Comparison of ENCODE assay signal across 13 mouse cellular contexts in the genomic region with DNA sequence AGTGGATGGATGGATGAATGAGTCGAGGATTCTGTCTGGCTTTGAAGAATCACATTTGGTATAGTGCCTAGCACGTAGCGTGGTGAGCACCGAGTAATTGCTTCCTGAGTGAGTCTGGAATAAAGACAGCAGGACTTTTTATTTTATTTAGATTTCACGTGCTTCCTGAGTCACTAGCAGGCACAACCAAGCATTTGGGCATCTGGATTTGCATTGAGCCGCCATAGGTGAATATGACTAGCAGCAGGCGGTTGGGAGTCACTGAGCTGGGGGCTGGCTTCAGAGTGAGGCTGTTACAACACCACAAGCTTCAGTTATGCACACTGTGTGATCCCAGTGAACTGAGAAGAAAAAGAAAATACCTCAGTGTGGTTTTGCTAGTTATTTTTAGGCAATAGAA. TPM values are rescaled to one million over a fixed set of nuclear protein-coding genes. Genes with fewer than 3 reads are reported as not detected.
DNase-seq lines count a peak whose midpoint lies in the region; ATAC-seq lines count a peak whose summit lies in the region.
"Had no signal": no experiment of that assay in that cellular context is flagged by ENCODE, and none has a peak within 500 bp of the region (broad histone marks: within the 10 kb centered on the region; RNA-seq: fewer than 3 reads in every experiment).

No protein-coding gene starts in this region.

- H3K27me3 ChIP-seq in hindbrain, embryonic 12.5 days: no peaks in the 10 kb centered on the region
- no peaks in the 10 kb centered on the region for H3K27me3 ChIP-seq in hindbrain, embryonic 14.5 days (ENCODE audit: control insufficient read depth, insufficient read depth, low read length)
- no peaks in the 10 kb centered on the region for H3K27me3 ChIP-seq in embryonic facial prominence, embryonic 12.5 days
- H3K27me3 ChIP-seq: CH12.LX had no signal

- H3K4me1 ChIP-seq in hindbrain, embryonic 12.5 days: peaks cover 13% of the 10 kb centered on the region; the same call in 1 of the 2 replicates
- H3K4me1 ChIP-seq in hindbrain, embryonic 14.5 days (replicated peaks; ENCODE audit: control insufficient read depth, insufficient read depth, low read length): no peaks in the 10 kb centered on the region
- H3K4me1 ChIP-seq in embryonic facial prominence, embryonic 12.5 days: peaks cover 23% of the 10 kb centered on the region

- no peak overlapping the region for H3K4me2 ChIP-seq in hindbrain, embryonic 12.5 days (replicated peaks)
- no peak overlapping the region for H3K4me2 ChIP-seq in hindbrain, embryonic 14.5 days (replicated peaks)
- no peak overlapping the region for H3K4me2 ChIP-seq in embryonic facial prominence, embryonic 12.5 days (replicated peaks)

- WGBS in hindbrain, embryonic 12.5 days: 68% methylated on average over 7 of the region's 7 CpGs
- WGBS in hindbrain, embryonic 14.5 days: 65% methylated on average over 7 of the region's 7 CpGs
- 38% methylated on average over 7 of the region's 7 CpGs for WGBS in embryonic facial prominence, embryonic 12.5 days

- no peak for DNase-seq in hindbrain, embryonic 14.5 days (ENCODE audit: low spot score)
- peak; percentile 34 for DNase-seq in thymus, postnatal 0 days (ENCODE audit: low spot score)
- DNase-seq in thymus, postnatal 36 days: no peak
- no peak for DNase-seq in retina, postnatal 1 day
- no peak for DNase-seq in urinary bladder, adult 18-20 months (ENCODE audit: low spot score in 2 of 2)
- DNase-seq: adrenal gland, postnatal 25 days; gastrocnemius, postnatal 25 days had no signal

- 0 out of 2 replicates have a peak overlapping the region, but pooled peaks have one; percentile 28 for H3K9ac ChIP-seq in hindbrain, embryonic 12.5 days
- H3K9ac ChIP-seq in hindbrain, embryonic 14.5 days: no peak overlapping the region
- H3K9ac ChIP-seq in embryonic facial prominence, embryonic 12.5 days: no peak overlapping the region

- no peaks in the 10 kb centered on the region for H3K36me3 ChIP-seq in hindbrain, embryonic 12.5 days
- H3K36me3 ChIP-seq in hindbrain, embryonic 14.5 days (replicated peaks; ENCODE audit: control insufficient read depth, insufficient read depth): no peaks in the 10 kb centered on the region
- no peaks in the 10 kb centered on the region for H3K36me3 ChIP-seq in embryonic facial prominence, embryonic 12.5 days

- no peaks in the 10 kb centered on the region for H3K9me3 ChIP-seq in hindbrain, embryonic 12.5 days (replicated peaks)
- H3K9me3 ChIP-seq in hindbrain, embryonic 14.5 days (ENCODE audit: control insufficient read depth, low read length): no peaks in the 10 kb centered on the region
- no peaks in the 10 kb centered on the region for H3K9me3 ChIP-seq in embryonic facial prominence, embryonic 12.5 days

- H3K27ac ChIP-seq in hindbrain, embryonic 12.5 days: no peak overlapping the region
- H3K27ac ChIP-seq in hindbrain, embryonic 14.5 days: no peak overlapping the region
- H3K27ac ChIP-seq in embryonic facial prominence, embryonic 12.5 days: 0 out of 2 replicates have a peak overlapping the region, but pooled peaks have one; percentile 8

- no peak overlapping the region for H3K4me3 ChIP-seq in hindbrain, embryonic 12.5 days
- no peak overlapping the region for H3K4me3 ChIP-seq in hindbrain, embryonic 14.5 days (replicated peaks; ENCODE audit: low read length)
- no peak overlapping the region for H3K4me3 ChIP-seq in embryonic facial prominence, embryonic 12.5 days
- H3K4me3 ChIP-seq: erythroblast, embryonic 14.5 days had no signal

- no peak for ATAC-seq in hindbrain, embryonic 12.5 days (ENCODE audit: low FRiP score)
- no peak for ATAC-seq in hindbrain, embryonic 14.5 days (ENCODE audit: low FRiP score)
- ATAC-seq in embryonic facial prominence, embryonic 12.5 days (ENCODE audit: insufficient number of reproducible peaks, insufficient read depth, low FRiP score, low TSS enrichment): no peak

RNA-seq across cellular contexts. Expression of a gene that starts 26.7 kb away (rescaled TPM):
- polyA plus RNA-seq in hindbrain, embryonic 12.5 days (2016; fragmentation: Nextera tagmentation; extraction: Ambion mirVana): not detected in 2 replicates
- polyA plus RNA-seq in hindbrain, embryonic 14.5 days (2014; fragmentation: Nextera tagmentation; extraction: Ambion mirVana): 0.82 and 1.2 TPM in 2 replicates
- 0.21 TPM in 1 of 2 replicates, not detected in the other for polyA plus RNA-seq in thymus, postnatal 0 days (2015; fragmentation: Nextera tagmentation; extraction: Ambion mirVana)
- polyA plus RNA-seq in embryonic facial prominence, embryonic 12.5 days (2016; fragmentation: Nextera tagmentation; extraction: Ambion mirVana): 0.24 and 0.27 TPM in 2 replicates
- polyA plus RNA-seq: erythroblast, embryonic 14.5 days; urinary bladder, adult 2 months had no signal

RNA-seq across cellular contexts. Expression of a gene that starts 27.5 kb away (rescaled TPM):
- polyA plus RNA-seq in hindbrain, embryonic 12.5 days (2016; fragmentation: Nextera tagmentation; extraction: Ambion mirVana): 15.9 and 16.2 TPM in 2 replicates
- 8.6 and 9.2 TPM in 2 replicates for polyA plus RNA-seq in hindbrain, embryonic 14.5 days (2014; fragmentation: Nextera tagmentation; extraction: Ambion mirVana)
- polyA plus RNA-seq in thymus, postnatal 0 days (2015; fragmentation: Nextera tagmentation; extraction: Ambion mirVana): 15.4 and 16.0 TPM in 2 replicates
- polyA plus RNA-seq in embryonic facial prominence, embryonic 12.5 days (2016; fragmentation: Nextera tagmentation; extraction: Ambion mirVana): 20.3 and 20.5 TPM in 2 replicates

RNA-seq across cellular contexts. Expression of a gene that starts 28.1 kb away (rescaled TPM):
- 33.1 and 39.0 TPM in 2 replicates for polyA plus RNA-seq in hindbrain, embryonic 12.5 days (2016; fragmentation: Nextera tagmentation; extraction: Ambion mirVana)
- polyA plus RNA-seq in hindbrain, embryonic 14.5 days (2014; fragmentation: Nextera tagmentation; extraction: Ambion mirVana): 29.6 and 31.6 TPM in 2 replicates
- polyA plus RNA-seq in thymus, postnatal 0 days (2015; fragmentation: Nextera tagmentation; extraction: Ambion mirVana): 28.0 and 31.2 TPM in 2 replicates
- polyA plus RNA-seq in embryonic facial prominence, embryonic 12.5 days (2016; fragmentation: Nextera tagmentation; extraction: Ambion mirVana): 41.5 and 41.7 TPM in 2 replicates

RNA-seq across cellular contexts. Expression of a gene that starts 36.3 kb away (rescaled TPM):
- polyA plus RNA-seq in hindbrain, embryonic 12.5 days (2016; fragmentation: Nextera tagmentation; extraction: Ambion mirVana): 1.1 and 1.3 TPM in 2 replicates
- polyA plus RNA-seq in hindbrain, embryonic 14.5 days (2014; fragmentation: Nextera tagmentation; extraction: Ambion mirVana): 1.3 and 2.2 TPM in 2 replicates
- polyA plus RNA-seq in thymus, postnatal 0 days (2015; fragmentation: Nextera tagmentation; extraction: Ambion mirVana): 0.77 and 1.4 TPM in 2 replicates
- polyA plus RNA-seq in embryonic facial prominence, embryonic 12.5 days (2016; fragmentation: Nextera tagmentation; extraction: Ambion mirVana): 1.3 and 1.9 TPM in 2 replicates
- polyA plus RNA-seq: erythroblast, embryonic 14.5 days had no signal

RNA-seq across cellular contexts. Expression of a gene that starts 43.0 kb away (rescaled TPM):
- not detected in 2 replicates for polyA plus RNA-seq in hindbrain, embryonic 12.5 days (2016; fragmentation: Nextera tagmentation; extraction: Ambion mirVana)
- not detected in 2 replicates for polyA plus RNA-seq in hindbrain, embryonic 14.5 days (2014; fragmentation: Nextera tagmentation; extraction: Ambion mirVana)
- polyA plus RNA-seq in thymus, postnatal 0 days (2015; fragmentation: Nextera tagmentation; extraction: Ambion mirVana): not detected in 2 replicates
- not detected in 2 replicates for polyA plus RNA-seq in embryonic facial prominence, embryonic 12.5 days (2016; fragmentation: Nextera tagmentation; extraction: Ambion mirVana)
- polyA plus RNA-seq: erythroblast, embryonic 14.5 days; stomach, embryonic 14.5 days had no signal
